Mouse (Mus musculus): Measurements from ENCODE around the gene H2afy. TPM values are rescaled to one million over a fixed set of nuclear protein-coding genes. Genes with fewer than 3 reads are reported as not detected.

H2afy gene
- 151 and 181 TPM in 2 replicates for total RNA-seq (2014; rRNA removed)
- polyA plus RNA-seq (2015; fragmentation: Nextera tagmentation; extraction: Ambion mirVana): 169 and 171 TPM in 2 replicates

- Histone ChIP-seq H3K4me1 (ENCODE audit: insufficient read depth) (no peaks in the 10 kb centered on the region), H3K9me3 (ENCODE audit: low read length) (no peaks in the 10 kb centered on the region), H3K36me3 (ENCODE audit: insufficient read depth) (no peaks in the 10 kb centered on the region), H3K27me3 (ENCODE audit: insufficient read depth, low read length) (no peaks in the 10 kb centered on the region), H3K4me3 (ENCODE audit: low read depth, low read length) (peak within 1 kb of the TSS; percentile 94), H3K27ac (ENCODE audit: low read depth, low read length) (peak within 1 kb of the TSS; percentile 86), H3K4me2 (ENCODE audit: low read depth) (peak within 1 kb of the TSS; percentile 96), H3K9ac (peak within 1 kb of the TSS; percentile 95)
- 89% methylated on average over 2 of the region's 2 CpGs for WGBS
- DNase-seq (no peak), ATAC-seq (no peak)
- no peak for TF ChIP-seq CTCF (IDR thresholded peaks at IDR 0.05; ENCODE audit: low read depth)
Observed at GRCm38 (mm10) chr13:56136200-56136599, at the start of gene H2afy. TSS of gene H2afy (minus strand) at chr13:56136361.

GRCm38 (mm10) chr13:56183687-56184086, 47.5 kb upstream of the H2afy start:
- no peak for TF ChIP-seq CTCF (IDR thresholded peaks at IDR 0.05; ENCODE audit: low read depth)
- Histone ChIP-seq H3K9ac (no peak overlapping the region), H3K4me1 (ENCODE audit: insufficient read depth) (no peaks in the 10 kb centered on the region), H3K4me2 (ENCODE audit: low read depth) (no peak overlapping the region), H3K36me3 (ENCODE audit: insufficient read depth) (no peaks in the 10 kb centered on the region), H3K4me3 (ENCODE audit: low read depth, low read length) (no peak overlapping the region), H3K9me3 (ENCODE audit: low read length) (no peaks in the 10 kb centered on the region), H3K27me3 (ENCODE audit: insufficient read depth, low read length) (no peaks in the 10 kb centered on the region), H3K27ac (ENCODE audit: low read depth, low read length) (no peak overlapping the region)
- 95% methylated on average over 5 of the region's 5 CpGs for WGBS
- DNase-seq (no peak), ATAC-seq (no peak)

GRCm38 (mm10) chr13:56181424-56181823, 45.3 kb upstream of the H2afy start:
- no peak for ATAC-seq
- DNase-seq: no peak
- no peak overlapping the region for H3K27ac ChIP-seq (ENCODE audit: low read depth, low read length)
- H3K4me1 ChIP-seq (ENCODE audit: insufficient read depth): no peaks in the 10 kb centered on the region
- no peak overlapping the region for H3K9ac ChIP-seq
- no peaks in the 10 kb centered on the region for H3K9me3 ChIP-seq (ENCODE audit: low read length)
- H3K27me3 ChIP-seq (ENCODE audit: insufficient read depth, low read length): no peaks in the 10 kb centered on the region
- H3K4me2 ChIP-seq (ENCODE audit: low read depth): no peak overlapping the region
- TF ChIP-seq CTCF (IDR thresholded peaks at IDR 0.05; ENCODE audit: low read depth): no peak
- H3K4me3 ChIP-seq (ENCODE audit: low read depth, low read length): no peak overlapping the region
- H3K36me3 ChIP-seq (ENCODE audit: insufficient read depth): no peaks in the 10 kb centered on the region
- 73% methylated on average over 8 of the region's 8 CpGs for WGBS

GRCm38 (mm10) chr13:56178416-56179035, 42.4 kb upstream of the H2afy start, which contains the start of gene Tifab:
TSS of gene Tifab (minus strand) at chr13:56178885.
- H3K27ac ChIP-seq (ENCODE audit: low read depth, low read length): no peak within 1 kb of the TSS
- no peak within 1 kb of the TSS for H3K9ac ChIP-seq
- H3K9me3 ChIP-seq (ENCODE audit: low read length): no peaks in the 10 kb centered on the region
- no peak within 1 kb of the TSS for H3K4me2 ChIP-seq (ENCODE audit: low read depth)
- H3K4me1 ChIP-seq (ENCODE audit: insufficient read depth): no peaks in the 10 kb centered on the region
- DNase-seq (no peak), ATAC-seq (no peak)
- H3K4me3 ChIP-seq (ENCODE audit: low read depth, low read length): no peak within 1 kb of the TSS
- TF ChIP-seq CTCF (IDR thresholded peaks at IDR 0.05; ENCODE audit: low read depth): no peak
- WGBS: 86% methylated on average over 16 of the region's 16 CpGs
- H3K36me3 ChIP-seq (ENCODE audit: insufficient read depth): no peaks in the 10 kb centered on the region
- H3K27me3 ChIP-seq (ENCODE audit: insufficient read depth, low read length): no peaks in the 10 kb centered on the region

GRCm38 (mm10) chr13:56176310-56176709, 40.1 kb upstream of the H2afy start:
- H3K27ac ChIP-seq (ENCODE audit: low read depth, low read length): no peak overlapping the region
- no peak overlapping the region for H3K4me2 ChIP-seq (ENCODE audit: low read depth)
- WGBS: 95% methylated on average over 9 of the region's 9 CpGs
- H3K4me1 ChIP-seq (ENCODE audit: insufficient read depth): no peaks in the 10 kb centered on the region
- no peak overlapping the region for H3K4me3 ChIP-seq (ENCODE audit: low read depth, low read length)
- H3K27me3 ChIP-seq (ENCODE audit: insufficient read depth, low read length): no peaks in the 10 kb centered on the region
- DNase-seq: no peak
- no peaks in the 10 kb centered on the region for H3K36me3 ChIP-seq (ENCODE audit: insufficient read depth)
- no peak for TF ChIP-seq CTCF (IDR thresholded peaks at IDR 0.05; ENCODE audit: low read depth)
- H3K9ac ChIP-seq: no peak overlapping the region
- H3K9me3 ChIP-seq (ENCODE audit: low read length): no peaks in the 10 kb centered on the region
- ATAC-seq: no peak

- no peaks in the 10 kb centered on the region for H3K4me1 ChIP-seq (ENCODE audit: insufficient read depth)
- no peak overlapping the region for H3K27ac ChIP-seq (ENCODE audit: low read depth, low read length)
- WGBS: 66% methylated on average over 4 of the region's 4 CpGs
- no peaks in the 10 kb centered on the region for H3K36me3 ChIP-seq (ENCODE audit: insufficient read depth)
- no peaks in the 10 kb centered on the region for H3K9me3 ChIP-seq (ENCODE audit: low read length)
- H3K9ac ChIP-seq: no peak overlapping the region
- no peak overlapping the region for H3K4me3 ChIP-seq (ENCODE audit: low read depth, low read length)
- no peak for TF ChIP-seq CTCF (IDR thresholded peaks at IDR 0.05; ENCODE audit: low read depth)
- no peaks in the 10 kb centered on the region for H3K27me3 ChIP-seq (ENCODE audit: insufficient read depth, low read length)
- no peak for ATAC-seq
- no peak for DNase-seq
- no peak overlapping the region for H3K4me2 ChIP-seq (ENCODE audit: low read depth)
Observed at GRCm38 (mm10) chr13:56175848-56176247, 39.7 kb upstream of the H2afy start.

GRCm38 (mm10) chr13:56172901-56173545, 36.9 kb upstream of the H2afy start:
- ATAC-seq (no peak), DNase-seq (no peak)
- Histone ChIP-seq H3K4me2 (ENCODE audit: low read depth) (no peak overlapping the region), H3K4me3 (ENCODE audit: low read depth, low read length) (no peak overlapping the region), H3K27me3 (ENCODE audit: insufficient read depth, low read length) (no peaks in the 10 kb centered on the region), H3K9me3 (ENCODE audit: low read length) (no peaks in the 10 kb centered on the region), H3K27ac (ENCODE audit: low read depth, low read length) (no peak overlapping the region), H3K4me1 (ENCODE audit: insufficient read depth) (no peaks in the 10 kb centered on the region), H3K36me3 (ENCODE audit: insufficient read depth) (no peaks in the 10 kb centered on the region), H3K9ac (no peak overlapping the region)
- no peak for TF ChIP-seq CTCF (IDR thresholded peaks at IDR 0.05; ENCODE audit: low read depth)
- 73% methylated on average over 7 of the region's 7 CpGs for WGBS

Measured in forebrain, postnatal 0 days (tissue).